Mouse (Mus musculus): Measurements from ENCODE around the gene Gsdme.

Gsdme gene

DNA sequence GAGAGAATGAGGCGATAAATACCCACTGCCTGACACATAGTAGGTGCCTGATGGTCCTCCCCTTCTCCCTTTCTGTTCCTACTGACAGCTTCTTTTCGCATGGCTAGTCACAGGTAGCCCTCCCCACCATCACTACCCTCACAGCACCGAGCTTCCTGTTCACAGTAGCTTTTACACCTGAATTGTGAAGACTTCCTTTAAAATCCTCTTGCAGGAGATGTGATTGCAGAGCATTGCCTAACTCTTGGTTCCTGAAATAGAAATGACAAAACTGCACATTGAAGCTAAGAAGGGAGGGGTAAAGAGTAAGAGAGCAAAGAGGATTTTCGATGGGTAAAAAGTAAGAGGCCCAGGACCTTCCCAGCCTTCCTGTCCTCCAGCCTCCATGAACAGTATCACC, 18.7 kb downstream of the Gsdme start:
- DNase-seq (ENCODE audit: low spot score), result no peak

GRCm38 (mm10) chr6:50244126-50244525, 19.5 kb downstream of the Gsdme start:
- no peak for DNase-seq (ENCODE audit: low spot score)

GRCm38 (mm10) chr6:50240437-50240836, 23.2 kb downstream of the Gsdme start:
- no peak for DNase-seq (ENCODE audit: low spot score)

- no peak for DNase-seq (ENCODE audit: low spot score)
Measured at GRCm38 (mm10) chr6:50239902-50240301, 23.8 kb downstream of the Gsdme start.

DNA sequence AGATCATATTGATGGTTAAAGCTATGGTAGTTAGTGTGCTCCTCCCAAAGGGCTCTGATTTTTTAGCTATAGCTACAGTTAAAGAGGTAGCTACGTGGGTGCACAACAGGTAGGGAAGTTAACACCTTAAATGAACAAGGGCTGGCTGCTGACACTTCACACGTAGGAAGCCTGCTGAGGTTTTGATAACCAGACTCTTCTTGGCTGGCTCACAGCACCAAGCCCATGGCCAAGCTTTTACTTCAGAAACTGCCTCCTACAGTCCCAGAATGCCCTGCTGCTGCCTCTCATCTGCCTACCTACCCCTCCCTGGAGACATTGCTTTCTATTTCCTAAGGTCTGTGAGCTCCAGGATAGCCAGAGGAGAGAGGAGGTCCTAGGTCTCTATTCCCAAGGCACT, 25.7 kb downstream of the Gsdme start:
- DNase-seq (ENCODE audit: low spot score), result no peak

DNA sequence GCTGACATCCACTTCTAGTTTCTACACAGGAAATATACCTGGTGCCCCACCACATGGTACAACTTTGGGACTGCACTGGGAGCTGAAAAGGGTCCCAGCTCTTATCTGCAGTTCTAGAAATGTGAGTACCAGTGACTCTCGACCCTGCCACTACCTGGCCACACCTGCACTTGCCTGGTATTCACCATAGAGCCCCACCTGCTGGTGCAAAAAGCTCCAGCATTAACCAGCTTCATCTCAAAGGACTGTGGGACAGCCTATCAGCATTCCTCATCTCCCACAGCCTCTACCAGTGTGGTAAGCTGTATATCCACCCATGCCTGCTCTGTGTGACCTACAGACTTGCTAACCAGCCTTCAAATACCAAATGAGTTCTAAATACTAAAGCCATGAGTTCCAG, 30.7 kb downstream of the Gsdme start:
- DNase-seq (ENCODE audit: low spot score), result no peak

- no peak for DNase-seq (ENCODE audit: low spot score)
Measured at GRCm38 (mm10) chr6:50231288-50231687, 32.4 kb downstream of the Gsdme start.

- DNase-seq (ENCODE audit: low spot score), result no peak
Measured at GRCm38 (mm10) chr6:50228180-50228579, 35.5 kb downstream of the Gsdme start.

DNA sequence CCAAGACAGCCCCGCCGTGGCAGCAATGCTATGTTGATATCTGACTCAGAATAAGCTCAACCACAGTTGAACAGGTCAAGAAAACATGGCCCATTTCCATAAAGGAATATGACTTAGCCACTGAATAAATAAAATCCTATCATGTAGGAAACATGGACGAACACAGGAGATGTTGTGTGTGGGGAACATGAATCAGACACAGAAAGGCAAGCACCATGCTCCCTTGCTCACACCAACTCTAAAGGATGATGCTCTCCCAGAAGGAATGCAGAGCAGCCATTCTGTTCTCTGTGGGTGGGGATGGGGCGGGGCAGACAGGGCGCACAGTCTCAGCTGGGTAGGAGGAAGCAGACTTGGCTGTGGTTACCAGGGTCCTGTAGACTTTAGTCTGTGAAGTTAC, 38.4 kb downstream of the Gsdme start:
- no peak for DNase-seq (ENCODE audit: low spot score)

- no peak for DNase-seq (ENCODE audit: low spot score)
Measured at GRCm38 (mm10) chr6:50223606-50224005, 40.1 kb downstream of the Gsdme start.

GRCm38 (mm10) chr6:50222986-50223385, 40.7 kb downstream of the Gsdme start:
- DNase-seq (ENCODE audit: low spot score), result no peak

DNA sequence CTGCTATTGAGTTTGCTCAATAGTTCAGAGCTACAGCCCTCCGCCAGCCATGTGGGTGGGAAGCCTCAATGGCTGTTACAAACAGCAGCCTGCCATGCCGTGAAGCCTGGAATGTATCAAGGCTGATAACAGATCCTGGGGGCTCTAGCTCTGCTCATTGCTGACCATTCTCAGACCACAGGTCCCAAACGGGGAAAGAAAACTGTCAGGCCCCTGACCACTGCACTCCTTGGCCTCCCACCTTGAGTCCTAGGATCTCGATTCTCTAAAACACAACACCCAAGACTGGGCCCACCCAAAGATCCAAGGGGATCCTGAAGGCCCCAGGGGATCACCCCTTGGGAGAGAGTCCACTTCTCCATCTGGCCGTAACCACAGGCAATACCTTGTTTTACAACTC, 41.3 kb downstream of the Gsdme start:
- DNase-seq (ENCODE audit: low spot score), result no peak

DNA sequence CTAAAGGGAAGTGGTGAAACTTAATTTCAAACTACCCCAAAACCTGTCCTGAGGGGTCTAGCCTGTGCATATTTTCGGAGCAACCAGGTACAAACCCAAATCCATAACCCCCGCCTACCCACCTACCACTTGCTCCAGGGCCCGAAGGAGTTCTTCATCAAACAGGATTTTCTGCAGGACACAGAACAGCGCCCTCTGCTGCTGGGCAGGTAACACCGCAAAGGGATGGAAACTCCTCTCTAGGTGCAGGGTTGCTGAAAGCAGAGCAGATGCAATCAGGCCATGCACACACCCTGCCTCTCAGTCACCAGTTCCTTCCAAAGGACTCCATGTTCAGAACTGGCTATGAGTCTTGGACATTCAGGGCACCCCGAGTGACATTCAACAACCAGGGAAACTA, 42.8 kb downstream of the Gsdme start:
- DNase-seq (ENCODE audit: low spot score), result peak; percentile 24

GRCm38 (mm10) chr6:50219066-50219465, 44.6 kb downstream of the Gsdme start:
- no peak for DNase-seq (ENCODE audit: low spot score)

DNA sequence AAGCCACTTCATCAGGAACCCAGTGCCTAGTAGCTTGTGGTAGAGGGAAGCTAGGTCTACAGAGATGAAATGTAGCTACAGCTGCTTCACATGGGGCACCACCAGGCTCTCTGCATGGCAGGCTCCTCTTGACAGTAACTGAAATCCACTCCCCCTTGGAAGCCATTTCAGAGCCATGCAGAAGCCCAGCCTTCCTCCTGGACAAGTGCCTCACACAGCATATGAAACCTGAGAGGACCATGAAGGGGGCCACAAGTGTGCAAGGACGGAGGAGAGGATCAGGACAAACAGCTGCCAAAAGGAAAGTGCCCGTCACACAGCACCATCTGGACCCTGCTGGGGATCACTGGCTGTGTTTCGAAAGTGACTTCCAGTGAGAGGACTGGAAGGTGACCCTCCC, 45.0 kb downstream of the Gsdme start:
- DNase-seq (ENCODE audit: low spot score), result no peak

DNA sequence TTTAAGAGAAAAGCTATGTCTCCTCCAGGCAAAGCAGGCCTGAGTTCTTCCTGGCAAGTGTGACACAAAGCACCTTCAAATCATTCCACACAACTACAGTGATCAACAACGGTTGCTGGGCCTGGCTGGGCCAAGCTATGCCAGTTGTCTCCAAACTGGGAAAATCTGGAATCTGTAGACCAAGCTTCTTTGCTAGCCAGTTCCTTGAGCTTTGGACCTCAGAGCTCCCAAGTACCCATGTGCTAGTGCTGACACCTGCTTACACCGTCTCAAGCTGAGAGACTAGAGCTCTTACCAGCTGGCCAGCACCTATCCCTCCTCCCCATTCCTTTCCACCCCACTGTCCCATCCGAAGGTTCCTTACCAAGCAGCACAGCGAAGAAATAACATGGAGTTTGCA, 47.7 kb downstream of the Gsdme start:
- no peak for DNase-seq (ENCODE audit: low spot score)

DNA sequence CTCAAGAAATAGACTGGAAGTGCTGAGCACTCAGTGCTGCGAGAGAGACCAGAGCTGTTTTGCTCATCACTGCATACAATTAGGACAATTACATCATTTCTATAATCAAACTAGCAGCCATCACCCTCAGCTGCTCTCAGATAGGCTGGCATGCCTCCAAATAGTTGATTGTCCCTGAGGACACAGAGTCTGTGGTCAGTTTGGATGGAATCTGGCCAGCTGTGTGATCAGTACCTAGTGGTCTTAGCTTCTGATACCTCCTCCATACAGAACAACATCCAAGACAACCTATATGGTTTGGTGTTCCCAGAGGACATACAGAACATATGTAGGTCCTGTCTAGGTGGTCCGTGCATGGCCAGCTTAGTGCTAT, 48.3 kb downstream of the Gsdme start:
- DNase-seq (ENCODE audit: low spot score), result no peak

- DNase-seq (ENCODE audit: low spot score), result no peak
Measured at GRCm38 (mm10) chr6:50214711-50215372, 48.8 kb downstream of the Gsdme start.

- DNase-seq (ENCODE audit: low spot score), result no peak
Measured at GRCm38 (mm10) chr6:50205093-50205492, 58.6 kb downstream of the Gsdme start.

DNA sequence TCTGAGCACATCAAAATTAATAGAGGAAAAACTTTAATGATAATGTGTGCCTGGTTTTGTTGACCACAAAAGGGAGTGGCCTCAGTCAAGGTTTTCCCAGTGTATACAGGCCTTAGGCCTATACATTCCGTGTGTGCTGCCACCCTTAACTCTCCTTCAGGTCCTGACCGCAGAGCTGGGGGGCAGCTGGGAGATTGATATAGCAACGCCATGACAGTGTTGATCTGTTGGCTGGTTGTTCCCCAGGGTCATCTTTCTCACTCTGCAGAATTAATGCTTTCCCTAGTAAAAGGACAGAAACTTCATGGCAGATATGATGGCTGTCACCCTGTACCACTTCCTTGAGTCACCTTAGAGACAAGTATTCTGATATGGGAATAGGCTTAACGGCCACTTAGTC, 59.3 kb downstream of the Gsdme start:
- DNase-seq (ENCODE audit: low spot score), result no peak

DNA sequence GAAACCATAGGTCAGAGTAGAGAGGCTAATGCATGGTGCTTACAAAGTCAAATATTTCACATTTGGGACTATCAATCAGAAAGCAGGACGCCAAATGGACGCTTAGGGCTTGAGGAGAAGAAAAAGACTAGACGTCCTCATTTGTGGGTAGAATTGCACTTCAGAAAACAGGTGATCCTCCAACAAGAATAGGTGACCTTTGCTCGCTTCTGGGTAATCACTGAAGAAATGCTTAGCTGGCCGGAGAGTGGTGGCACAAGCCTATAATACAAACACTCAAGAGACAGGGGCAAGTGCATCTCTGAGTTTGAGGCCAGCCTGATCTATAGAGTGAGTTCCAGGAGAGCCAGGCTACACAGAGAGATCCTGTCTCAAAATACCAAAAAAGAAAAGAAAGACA, 69.8 kb downstream of the Gsdme start:
- DNase-seq (ENCODE audit: low spot score), result no peak

DNA sequence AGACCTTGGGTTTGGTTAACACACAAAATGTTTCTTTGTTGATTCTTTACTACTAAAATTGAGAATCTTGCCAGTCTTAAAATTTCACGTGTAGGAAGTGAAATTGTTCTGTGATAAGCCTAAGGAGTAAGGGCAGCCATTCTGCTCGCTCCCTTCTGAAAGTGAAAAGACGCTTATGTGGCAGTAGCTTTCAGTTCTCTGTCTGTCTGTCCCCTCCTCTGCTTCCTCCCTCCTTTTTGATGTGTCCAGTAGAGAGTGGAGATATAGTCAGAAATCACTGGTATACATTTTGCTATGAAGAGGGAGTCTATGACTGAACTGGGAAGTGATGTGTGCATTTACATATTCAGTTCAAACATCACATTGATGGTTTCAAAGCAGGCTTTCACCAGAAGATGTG, 70.8 kb downstream of the Gsdme start:
- no peak for DNase-seq (ENCODE audit: low spot score)

GRCm38 (mm10) chr6:50192169-50192568, 71.5 kb downstream of the Gsdme start:
- DNase-seq (ENCODE audit: low spot score), result no peak

- no peak for DNase-seq (ENCODE audit: low spot score)
Measured at GRCm38 (mm10) chr6:50191605-50192004, 72.1 kb downstream of the Gsdme start.

DNA sequence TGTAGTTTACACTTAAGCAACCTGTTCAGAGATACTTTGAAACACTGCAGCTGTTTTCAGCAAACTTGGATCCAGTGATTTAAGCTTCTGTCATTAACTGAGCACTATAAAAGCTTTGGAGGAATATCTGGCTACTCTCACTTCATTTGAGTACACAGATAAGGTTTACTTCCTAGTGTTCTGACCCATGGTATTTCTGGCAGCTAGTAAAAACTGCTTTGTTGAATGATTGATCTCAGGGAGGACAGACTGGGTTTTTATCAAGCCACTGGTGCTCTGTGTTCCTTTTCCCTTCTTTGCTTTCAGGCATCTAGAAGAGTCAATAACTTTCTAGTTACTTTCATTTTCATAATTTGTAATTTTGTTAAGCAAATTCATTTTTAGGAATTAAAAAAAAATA, 74.3 kb downstream of the Gsdme start:
- no peak for DNase-seq (ENCODE audit: low spot score)
